Mouse (Mus musculus): ENCODE measurements around the gene Gm20403. TPM values are rescaled to one million over a fixed set of nuclear protein-coding genes. Genes with fewer than 3 reads are reported as not detected.
"Not testable (repeated sequence)": the region's sequence is repeated elsewhere in the genome, so short reads cannot be mapped to it uniquely, and the experiment has no call there.

Gene Gm20403
- polyA plus RNA-seq, 1 experiment = not detected

DNA sequence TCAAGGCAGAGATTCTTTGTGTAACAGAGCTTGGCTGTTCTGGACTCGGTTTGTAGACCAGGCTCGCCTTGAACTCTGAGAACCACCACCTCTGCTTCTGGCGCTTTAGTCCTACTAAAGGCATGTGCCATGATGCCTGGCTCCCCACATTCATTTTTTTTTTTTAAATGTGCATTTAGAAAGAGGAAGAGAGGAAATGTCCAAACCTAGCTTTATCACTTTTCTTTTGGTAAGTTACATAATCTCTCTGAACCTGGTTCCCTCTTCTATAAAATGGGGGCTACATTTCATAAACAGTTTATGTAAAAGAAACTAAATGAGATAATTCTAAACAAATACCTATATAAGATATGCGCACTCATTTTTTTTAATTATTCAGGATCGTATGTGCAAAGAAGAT, 5.4 kb downstream of the Gm20403 start:
- H3K36me3 ChIP-seq (replicated peaks; ENCODE audit: low read length) = peaks cover 58% of the 10 kb centered on the region
- TF ChIP-seq GATA1 (IDR thresholded peaks at IDR 0.05; ENCODE audit: borderline replicate concordance, low read length) (no peak), FLI1 (IDR thresholded peaks at IDR 0.05; ENCODE audit: low read length) (no peak)
- H3K4me1 ChIP-seq = peaks cover 54% of the 10 kb centered on the region
- no peak overlapping the region for H3K4me3 ChIP-seq (replicated peaks)
- H3K27me3 ChIP-seq (replicated peaks) = no peaks in the 10 kb centered on the region
- H3K9me3 ChIP-seq = no peaks in the 10 kb centered on the region

DNA sequence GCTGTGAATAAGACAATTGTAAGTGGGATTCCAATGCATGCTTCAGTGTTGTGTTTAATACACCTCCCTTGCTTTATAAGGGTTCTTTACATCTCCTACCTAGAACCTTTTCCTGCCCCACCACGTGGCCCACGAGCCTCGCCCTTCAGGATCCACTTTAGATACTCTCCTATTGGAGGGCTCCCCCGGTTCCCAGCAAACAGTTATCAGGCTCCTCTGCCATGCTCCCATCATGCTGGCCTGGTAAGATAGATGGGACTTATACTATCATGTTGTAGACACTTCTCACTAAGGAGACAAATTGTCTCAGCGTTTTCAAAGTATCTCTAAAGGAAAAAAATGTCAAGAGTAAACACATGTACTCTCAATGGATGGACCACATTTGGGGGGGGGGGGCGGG, 5.8 kb downstream of the Gm20403 start:
- peaks cover 62% of the 10 kb centered on the region for H3K36me3 ChIP-seq (replicated peaks; ENCODE audit: low read length)
- H3K27me3 ChIP-seq (replicated peaks) = no peaks in the 10 kb centered on the region
- TF ChIP-seq FLI1 (IDR thresholded peaks at IDR 0.05; ENCODE audit: low read length) (no peak), GATA1 (IDR thresholded peaks at IDR 0.05; ENCODE audit: borderline replicate concordance, low read length) (no peak)
- no peak overlapping the region for H3K4me3 ChIP-seq (replicated peaks)
- peaks cover 57% of the 10 kb centered on the region for H3K4me1 ChIP-seq
- H3K9me3 ChIP-seq = no peaks in the 10 kb centered on the region

DNA sequence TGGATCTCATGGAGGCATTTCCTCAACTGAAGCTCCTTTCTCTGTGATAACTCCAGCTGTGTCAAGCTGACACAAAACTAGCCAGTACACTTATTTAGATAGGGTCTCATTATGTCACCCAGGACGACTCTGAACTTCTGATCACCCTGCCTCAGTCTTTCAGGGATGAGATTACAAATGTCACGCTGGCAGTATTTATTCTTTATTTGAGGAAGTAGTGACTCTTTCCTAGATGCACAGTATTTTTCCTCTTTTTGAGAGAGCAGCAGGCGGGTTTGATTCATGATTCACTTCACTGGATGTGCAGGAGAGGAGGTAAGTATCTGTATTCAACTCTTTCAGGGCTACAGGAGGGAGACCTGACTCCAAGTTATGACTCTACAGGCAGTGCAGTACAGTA, 17.3 kb downstream of the Gm20403 start:
- TF ChIP-seq GATA1 (IDR thresholded peaks at IDR 0.05; ENCODE audit: borderline replicate concordance, low read length) = no peak
- TF ChIP-seq FLI1 (IDR thresholded peaks at IDR 0.05; ENCODE audit: low read length) = no peak
- Histone ChIP-seq H3K4me1 (peaks cover 36% of the 10 kb centered on the region), H3K4me3 (replicated peaks) (no peak overlapping the region), H3K36me3 (replicated peaks; ENCODE audit: low read length) (peaks cover 74% of the 10 kb centered on the region), H3K27me3 (replicated peaks) (no peaks in the 10 kb centered on the region), H3K9me3 (no peaks in the 10 kb centered on the region)

DNA sequence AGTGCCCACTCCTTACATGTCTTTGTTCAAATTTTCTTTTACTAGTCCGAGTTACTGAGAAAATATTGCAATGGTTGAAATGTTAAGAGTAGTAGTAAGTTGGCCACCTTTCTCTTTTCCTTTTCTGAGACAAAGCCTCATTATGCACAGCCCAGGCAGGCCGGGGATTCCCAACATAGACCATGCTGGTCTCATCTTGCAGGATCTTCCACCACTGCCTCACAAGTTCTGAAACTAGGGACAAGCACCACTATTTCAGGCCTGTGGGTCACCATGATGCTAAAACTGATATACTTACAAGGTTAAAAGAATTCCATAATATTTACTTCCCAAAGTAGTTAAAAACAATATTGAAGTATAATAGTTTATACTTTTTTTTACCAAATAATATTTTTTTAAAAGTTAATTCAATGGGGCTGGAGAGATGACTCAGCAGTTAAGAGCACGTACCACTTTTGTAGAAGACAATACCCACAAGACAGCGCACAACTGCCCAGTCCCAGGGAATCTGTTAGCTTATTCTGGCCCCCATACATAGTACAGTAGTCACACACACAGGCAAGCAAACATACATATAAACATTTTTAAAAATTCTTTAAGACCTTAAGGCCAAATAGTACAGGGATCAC, 20.7 kb downstream of the Gm20403 start:
- TF ChIP-seq GATA1 (IDR thresholded peaks at IDR 0.05; ENCODE audit: borderline replicate concordance, low read length) (no peak), FLI1 (IDR thresholded peaks at IDR 0.05; ENCODE audit: low read length) (no peak)
- Histone ChIP-seq H3K36me3 (replicated peaks; ENCODE audit: low read length) (peaks cover 66% of the 10 kb centered on the region), H3K4me1 (peaks cover 53% of the 10 kb centered on the region), H3K9me3 (no peaks in the 10 kb centered on the region), H3K4me3 (replicated peaks) (no peak overlapping the region), H3K27me3 (replicated peaks) (no peaks in the 10 kb centered on the region)

DNA sequence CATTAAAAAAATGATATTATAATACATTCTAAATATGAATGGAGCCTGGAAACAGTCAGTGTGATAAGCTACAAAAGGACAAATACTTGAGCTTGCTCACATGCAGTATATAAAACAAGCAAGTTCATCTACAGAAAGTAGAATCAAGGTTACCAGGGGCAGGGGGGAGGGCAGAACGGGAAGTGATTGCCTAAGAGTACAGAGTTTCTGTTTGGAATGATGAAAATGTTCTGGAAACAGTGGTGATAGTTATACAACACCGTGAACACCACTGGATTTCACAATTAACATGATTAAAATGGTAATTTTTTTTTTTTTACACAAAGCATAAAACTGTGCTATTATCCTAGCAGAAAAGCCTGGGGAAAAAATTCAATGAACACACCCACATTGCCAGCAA, 26.8 kb downstream of the Gm20403 start:
- Histone ChIP-seq H3K36me3 (replicated peaks; ENCODE audit: low read length) (peaks cover 43% of the 10 kb centered on the region), H3K4me1 (peaks cover 75% of the 10 kb centered on the region), H3K4me3 (replicated peaks) (no peak overlapping the region), H3K27me3 (replicated peaks) (no peaks in the 10 kb centered on the region), H3K9me3 (no peaks in the 10 kb centered on the region)
- TF ChIP-seq GATA1 (IDR thresholded peaks at IDR 0.05; ENCODE audit: borderline replicate concordance, low read length) (no peak), FLI1 (IDR thresholded peaks at IDR 0.05; ENCODE audit: low read length) (no peak)

DNA sequence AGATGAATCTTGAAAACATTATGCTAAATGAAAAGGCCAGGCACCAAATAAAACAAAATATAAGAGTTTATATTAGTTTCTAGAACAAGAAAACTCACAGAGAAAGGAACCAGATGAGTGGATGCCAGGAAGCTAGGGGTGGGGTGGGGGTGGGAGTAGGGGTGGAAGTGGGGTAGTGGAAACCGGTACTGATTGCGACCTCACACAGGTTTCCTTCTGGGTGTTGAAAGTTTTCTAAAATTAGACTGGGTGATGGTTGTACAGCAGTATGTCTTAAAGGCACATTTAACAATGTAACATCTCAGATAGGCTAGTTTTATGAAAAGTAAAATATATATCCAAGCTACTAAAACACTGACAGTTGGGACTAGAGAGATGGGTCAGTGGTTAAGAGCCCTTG, 29.4 kb downstream of the Gm20403 start:
- no peaks in the 10 kb centered on the region for H3K9me3 ChIP-seq
- TF ChIP-seq FLI1 (IDR thresholded peaks at IDR 0.05; ENCODE audit: low read length) (no peak), GATA1 (IDR thresholded peaks at IDR 0.05; ENCODE audit: borderline replicate concordance, low read length) (no peak)
- no peaks in the 10 kb centered on the region for H3K27me3 ChIP-seq (replicated peaks)
- peaks cover 63% of the 10 kb centered on the region for H3K4me1 ChIP-seq
- no peak overlapping the region for H3K4me3 ChIP-seq (replicated peaks)
- peaks cover 44% of the 10 kb centered on the region for H3K36me3 ChIP-seq (replicated peaks; ENCODE audit: low read length)

DNA sequence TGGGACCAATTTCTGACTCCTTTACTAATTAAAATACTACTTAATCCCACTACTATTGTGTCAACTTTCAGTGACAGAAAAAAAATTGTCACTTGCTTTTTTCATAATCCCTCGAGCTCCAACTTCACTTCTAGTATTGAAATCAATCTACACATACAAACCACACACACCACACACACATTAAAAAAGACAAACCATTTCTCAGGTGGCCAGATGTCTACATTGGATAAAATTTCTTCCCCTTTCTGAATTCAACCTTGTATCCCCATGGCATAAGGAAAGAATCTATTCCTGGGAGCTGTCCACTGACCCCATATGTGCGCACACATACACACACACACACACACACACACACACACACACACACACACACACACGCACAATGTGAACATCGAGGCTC, 29.9 kb downstream of the Gm20403 start:
- no peak for TF ChIP-seq GATA1 (IDR thresholded peaks at IDR 0.05; ENCODE audit: borderline replicate concordance, low read length)
- TF ChIP-seq FLI1 (IDR thresholded peaks at IDR 0.05; ENCODE audit: low read length) = no peak
- peaks cover 60% of the 10 kb centered on the region for H3K4me1 ChIP-seq
- H3K27me3 ChIP-seq (replicated peaks) = no peaks in the 10 kb centered on the region
- H3K9me3 ChIP-seq = no peaks in the 10 kb centered on the region
- peaks cover 44% of the 10 kb centered on the region for H3K36me3 ChIP-seq (replicated peaks; ENCODE audit: low read length)
- no peak overlapping the region for H3K4me3 ChIP-seq (replicated peaks)

DNA sequence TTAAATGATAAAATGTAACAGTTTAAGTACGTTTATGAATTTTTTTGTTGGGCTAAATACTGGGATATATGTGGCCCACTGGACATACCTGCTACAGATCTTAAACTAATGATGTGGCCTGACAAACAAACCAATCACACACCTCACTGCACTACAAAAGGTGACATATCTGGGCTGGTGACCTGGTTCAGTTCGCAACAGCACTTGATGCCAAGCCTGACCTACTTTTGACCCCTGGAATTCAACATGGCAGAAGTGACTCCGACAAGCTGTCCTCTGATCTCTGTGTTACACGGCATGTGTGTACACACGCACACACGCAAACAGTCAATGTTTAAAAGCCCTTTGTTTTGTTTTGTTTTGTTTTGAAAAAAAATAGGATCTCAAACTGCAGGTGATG, 40.2 kb downstream of the Gm20403 start:
- peaks cover 76% of the 10 kb centered on the region for H3K36me3 ChIP-seq (replicated peaks; ENCODE audit: low read length)
- no peaks in the 10 kb centered on the region for H3K9me3 ChIP-seq
- no peak overlapping the region for H3K4me3 ChIP-seq (replicated peaks)
- peaks cover 11% of the 10 kb centered on the region; the same call in 1 of the 2 replicates for H3K4me1 ChIP-seq
- no peaks in the 10 kb centered on the region for H3K27me3 ChIP-seq (replicated peaks)
- no peak for TF ChIP-seq FLI1 (IDR thresholded peaks at IDR 0.05; ENCODE audit: low read length)
- no peak for TF ChIP-seq GATA1 (IDR thresholded peaks at IDR 0.05; ENCODE audit: borderline replicate concordance, low read length)

DNA sequence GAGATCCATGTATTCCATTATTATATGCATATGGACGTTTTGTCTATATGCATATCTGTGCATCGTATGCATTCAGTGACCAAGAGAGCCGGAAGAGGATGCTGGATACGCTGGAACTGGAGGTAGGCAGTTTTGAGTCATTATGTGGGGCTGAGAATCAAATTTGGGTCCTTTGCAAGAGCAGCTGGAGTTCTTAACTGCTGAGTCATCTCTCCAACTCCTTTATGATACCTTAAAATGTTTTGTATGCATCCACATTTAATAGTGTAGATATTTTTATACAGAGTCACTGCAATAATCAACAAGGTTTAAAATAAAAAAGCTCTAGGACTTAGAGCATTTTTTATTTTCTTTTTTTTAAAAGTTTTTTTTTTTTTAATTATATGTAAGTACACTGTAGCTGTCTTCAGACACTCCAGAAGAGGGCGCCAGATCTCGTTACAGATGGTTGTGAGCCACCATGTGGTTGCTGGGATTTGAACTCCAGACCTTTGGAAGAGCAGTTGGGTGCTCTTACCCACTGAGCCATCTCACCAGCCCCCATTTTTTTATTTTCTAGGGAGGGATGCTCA, 43.7 kb downstream of the Gm20403 start:
- H3K4me1 ChIP-seq; H3K9me3 ChIP-seq; H3K27me3 ChIP-seq (replicated peaks); H3K4me3 ChIP-seq (replicated peaks): not testable (repeated sequence)
- H3K36me3 ChIP-seq (replicated peaks; ENCODE audit: low read length) = peaks cover 80% of the 10 kb centered on the region

DNA sequence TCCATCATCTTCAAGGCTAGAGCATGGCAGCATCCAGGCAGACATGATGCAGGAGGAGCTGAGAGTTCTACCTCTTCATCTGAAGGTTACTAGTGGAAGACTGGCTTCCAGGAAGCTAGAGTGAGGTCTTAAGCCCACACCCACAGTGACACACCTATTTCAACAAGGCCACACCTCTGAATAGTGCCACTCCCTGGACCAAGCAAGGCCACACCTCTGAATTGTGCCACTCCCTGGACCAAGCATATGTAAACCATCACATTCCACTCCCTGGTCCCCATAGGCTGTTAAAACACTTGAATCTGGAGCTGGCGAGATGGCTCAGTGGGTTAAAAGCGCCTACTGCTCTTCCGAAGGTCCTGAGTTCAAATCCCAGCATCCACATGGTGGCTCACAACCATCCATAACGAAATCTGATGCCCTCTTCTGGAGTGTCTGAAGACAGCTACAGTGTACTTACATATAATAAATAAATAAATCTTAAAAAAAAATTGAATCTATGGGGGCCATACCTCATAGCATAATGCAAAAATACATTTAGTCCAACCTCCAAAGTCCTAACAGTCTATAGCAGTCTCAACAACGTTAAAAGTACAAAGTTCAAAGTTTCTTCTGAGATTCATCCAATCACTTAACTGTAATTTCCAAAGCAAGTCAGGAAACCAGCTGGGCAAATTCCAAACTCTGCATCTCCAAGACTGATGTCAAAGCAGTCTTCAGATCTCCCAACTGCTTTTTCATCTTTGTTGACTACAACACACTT, 48.6 kb downstream of the Gm20403 start:
- H3K36me3 ChIP-seq (replicated peaks; ENCODE audit: low read length) = peaks cover 83% of the 10 kb centered on the region
- H3K4me3 ChIP-seq (replicated peaks); H3K4me1 ChIP-seq; H3K9me3 ChIP-seq; H3K27me3 ChIP-seq (replicated peaks): not testable (repeated sequence)

Other genes starting within 250 kb of the Gm20403 start
- 10.1 and 27.0 TPM in 2 replicates for gene Snx6, start 190.8 kb downstream of the Gm20403 start, polyA plus RNA-seq (2012; ENCODE audit: insufficient read depth, low replicate concordance)
- 2.3 TPM in 1 of 2 replicates, not detected in the other for gene Cfl2, start 123.7 kb downstream of the Gm20403 start, polyA plus RNA-seq (2012; ENCODE audit: insufficient read depth, low replicate concordance)
- 0.63 and 4.2 TPM in 2 replicates for gene Baz1a, start 27.8 kb upstream of the Gm20403 start, polyA plus RNA-seq (2012; ENCODE audit: insufficient read depth, low replicate concordance)
- gene 2700097O09Rik, start 93.6 kb upstream of the Gm20403 start, polyA plus RNA-seq (2012; ENCODE audit: insufficient read depth, low replicate concordance) = 0.25 TPM in 1 of 2 replicates, not detected in the other
- gene Srp54a, start 93.7 kb upstream of the Gm20403 start, polyA plus RNA-seq (2012; ENCODE audit: insufficient read depth, low replicate concordance) = 3.2 TPM in 1 of 2 replicates, not detected in the other
- gene Fam177a, start 137.9 kb upstream of the Gm20403 start, polyA plus RNA-seq (2012; ENCODE audit: insufficient read depth, low replicate concordance) = 7.7 TPM in 1 of 2 replicates, not detected in the other
- 15.5 and 29.4 TPM in 2 replicates for gene Srp54b, start 168.6 kb upstream of the Gm20403 start, polyA plus RNA-seq (2012; ENCODE audit: insufficient read depth, low replicate concordance)
- gene 1700047I17Rik2, start 213.1 kb upstream of the Gm20403 start, polyA plus RNA-seq (2012; ENCODE audit: insufficient read depth, low replicate concordance) = 2.7 TPM in 1 of 2 replicates, not detected in the other
- gene Srp54c, start 243.6 kb upstream of the Gm20403 start, polyA plus RNA-seq (2012; ENCODE audit: insufficient read depth, low replicate concordance) = 1.3 and 1.5 TPM in 2 replicates

Measured in megakaryocyte, embryonic 14.5 days (primary cell).